Mouse (Mus musculus): ENCODE measurements at regions not wholly inside any gene's neighbourhood (a gene's known extent, or its start where the extent isn't known, plus 50 kb on each side); places are given as distances from the start of the nearest gene placed in this dataset.
A peak's percentile ranks its signal among the peaks of the same experiment; 100 is the strongest.

GRCm38 (mm10) chr9:82484341-82484740, 345.0 kb upstream of the Irak1bp1 start:
- no peaks in the 10 kb centered on the region for H3K36me3 ChIP-seq (replicated peaks)
- H3K4me2 ChIP-seq: no peak overlapping the region
- WGBS: 79% methylated on average over 1 of the region's 1 CpGs
- no peak overlapping the region for H3K27ac ChIP-seq
- H3K27me3 ChIP-seq (replicated peaks): no peaks in the 10 kb centered on the region
- no peaks in the 10 kb centered on the region for H3K9me3 ChIP-seq
- ATAC-seq (replicated peaks): no peak
- H3K9ac ChIP-seq: no peak overlapping the region
- no peak overlapping the region for H3K4me3 ChIP-seq
- H3K4me1 ChIP-seq: no peaks in the 10 kb centered on the region

GRCm38 (mm10) chr9:82493440-82493839, 335.9 kb upstream of the Irak1bp1 start:
- Histone ChIP-seq H3K9ac (no peak overlapping the region), H3K27ac (no peak overlapping the region), H3K36me3 (replicated peaks) (no peaks in the 10 kb centered on the region), H3K4me2 (no peak overlapping the region), H3K9me3 (no peaks in the 10 kb centered on the region), H3K27me3 (replicated peaks) (no peaks in the 10 kb centered on the region), H3K4me1 (no peaks in the 10 kb centered on the region), H3K4me3 (no peak overlapping the region)
- no peak for ATAC-seq (replicated peaks)

- WGBS: 19% methylated on average over 2 of the region's 2 CpGs
- 0 out of 2 replicates have a peak, but pooled peaks have one; percentile 27 for ATAC-seq (replicated peaks)
These were observed 319.3 kb upstream of the Irak1bp1 start for GRCm38 (mm10) chr9:82510014-82510413.

GRCm38 (mm10) chr9:82518993-82519392, 310.3 kb upstream of the Irak1bp1 start:
- no peaks in the 10 kb centered on the region for H3K4me1 ChIP-seq
- no peaks in the 10 kb centered on the region for H3K27me3 ChIP-seq (replicated peaks)
- H3K36me3 ChIP-seq (replicated peaks): no peaks in the 10 kb centered on the region
- H3K4me2 ChIP-seq: no peak overlapping the region
- 16% methylated on average over 1 of the region's 1 CpGs for WGBS
- no peak overlapping the region for H3K9ac ChIP-seq
- no peak overlapping the region for H3K4me3 ChIP-seq
- H3K9me3 ChIP-seq: no peaks in the 10 kb centered on the region
- no peak for ATAC-seq (replicated peaks)
- no peak overlapping the region for H3K27ac ChIP-seq

More at GRCm38 (mm10) chr9:82510014-82510413, 319.3 kb upstream of the Irak1bp1 start:
- Histone ChIP-seq H3K27ac (no peak overlapping the region), H3K36me3 (replicated peaks) (no peaks in the 10 kb centered on the region), H3K4me1 (no peaks in the 10 kb centered on the region), H3K9me3 (no peaks in the 10 kb centered on the region), H3K4me2 (no peak overlapping the region), H3K9ac (no peak overlapping the region), H3K27me3 (replicated peaks) (no peaks in the 10 kb centered on the region), H3K4me3 (no peak overlapping the region)

GRCm38 (mm10) chr9:82527867-82528385, 301.4 kb upstream of the Irak1bp1 start:
- Histone ChIP-seq H3K9me3 (no peaks in the 10 kb centered on the region), H3K27me3 (replicated peaks) (no peaks in the 10 kb centered on the region), H3K27ac (no peak overlapping the region), H3K4me2 (no peak overlapping the region), H3K4me3 (no peak overlapping the region), H3K4me1 (no peaks in the 10 kb centered on the region), H3K36me3 (replicated peaks) (no peaks in the 10 kb centered on the region), H3K9ac (no peak overlapping the region)
- WGBS: 85% methylated on average over 8 of the region's 8 CpGs
- no peak for ATAC-seq (replicated peaks)

GRCm38 (mm10) chr9:82552726-82553125, 276.6 kb upstream of the Irak1bp1 start:
- Histone ChIP-seq H3K9me3 (no peaks in the 10 kb centered on the region), H3K27me3 (replicated peaks) (no peaks in the 10 kb centered on the region), H3K4me1 (no peaks in the 10 kb centered on the region), H3K4me3 (no peak overlapping the region), H3K27ac (no peak overlapping the region), H3K36me3 (replicated peaks) (no peaks in the 10 kb centered on the region), H3K4me2 (no peak overlapping the region), H3K9ac (no peak overlapping the region)
- 58% methylated on average over 6 of the region's 6 CpGs for WGBS
- peak; percentile 67 for ATAC-seq (replicated peaks)

GRCm38 (mm10) chr9:82553213-82553612, 276.1 kb upstream of the Irak1bp1 start:
- Histone ChIP-seq H3K4me3 (no peak overlapping the region), H3K27ac (no peak overlapping the region), H3K36me3 (replicated peaks) (no peaks in the 10 kb centered on the region), H3K9ac (no peak overlapping the region), H3K4me2 (no peak overlapping the region), H3K4me1 (no peaks in the 10 kb centered on the region), H3K9me3 (no peaks in the 10 kb centered on the region), H3K27me3 (replicated peaks) (no peaks in the 10 kb centered on the region)
- 79% methylated on average over 3 of the region's 3 CpGs for WGBS
- no peak for ATAC-seq (replicated peaks)

GRCm38 (mm10) chr9:82562551-82563465, 266.5 kb upstream of the Irak1bp1 start:
- no peak overlapping the region for H3K27ac ChIP-seq
- no peaks in the 10 kb centered on the region for H3K36me3 ChIP-seq (replicated peaks)
- H3K9ac ChIP-seq: no peak overlapping the region
- whole genome bisulfite sequencing: 77% methylated on average over 1 of the region's 1 CpGs
- no peaks in the 10 kb centered on the region for H3K27me3 ChIP-seq (replicated peaks)
- no peak for ATAC-seq (replicated peaks)
- no peaks in the 10 kb centered on the region for H3K4me1 ChIP-seq
- no peak overlapping the region for H3K4me2 ChIP-seq
- no peak overlapping the region for H3K4me3 ChIP-seq
- H3K9me3 ChIP-seq: no peaks in the 10 kb centered on the region

GRCm38 (mm10) chr9:82581373-82582018, 247.8 kb upstream of the Irak1bp1 start:
- Histone ChIP-seq H3K4me2 (no peak overlapping the region), H3K4me1 (no peaks in the 10 kb centered on the region), H3K4me3 (no peak overlapping the region), H3K27me3 (replicated peaks) (no peaks in the 10 kb centered on the region), H3K9ac (no peak overlapping the region), H3K9me3 (no peaks in the 10 kb centered on the region), H3K36me3 (replicated peaks) (no peaks in the 10 kb centered on the region), H3K27ac (no peak overlapping the region)
- 52% methylated on average over 4 of the region's 4 CpGs for WGBS
- ATAC-seq (replicated peaks): no peak

- Histone ChIP-seq H3K4me3 (no peak overlapping the region), H3K27ac (no peak overlapping the region), H3K4me2 (no peak overlapping the region), H3K36me3 (replicated peaks) (no peaks in the 10 kb centered on the region), H3K9me3 (no peaks in the 10 kb centered on the region), H3K27me3 (replicated peaks) (no peaks in the 10 kb centered on the region), H3K9ac (no peak overlapping the region), H3K4me1 (no peaks in the 10 kb centered on the region)
- 72% methylated on average over 11 of the region's 11 CpGs for WGBS
- ATAC-seq (replicated peaks): no peak
These were observed 220.2 kb upstream of the Irak1bp1 start for GRCm38 (mm10) chr9:82609111-82609510.

- Histone ChIP-seq H3K36me3 (replicated peaks) (no peaks in the 10 kb centered on the region), H3K4me2 (no peak overlapping the region), H3K27ac (no peak overlapping the region), H3K9ac (no peak overlapping the region), H3K27me3 (replicated peaks) (no peaks in the 10 kb centered on the region), H3K4me3 (no peak overlapping the region), H3K9me3 (no peaks in the 10 kb centered on the region), H3K4me1 (no peaks in the 10 kb centered on the region)
- WGBS: 82% methylated on average over 4 of the region's 4 CpGs
- no peak for ATAC-seq (replicated peaks)
These were observed 219.4 kb upstream of the Irak1bp1 start for GRCm38 (mm10) chr9:82609946-82610345.

- no peaks in the 10 kb centered on the region for H3K36me3 ChIP-seq (replicated peaks)
- 85% methylated on average over 2 of the region's 2 CpGs for WGBS
- H3K9ac ChIP-seq: no peak overlapping the region
- H3K9me3 ChIP-seq: no peaks in the 10 kb centered on the region
- no peak overlapping the region for H3K4me3 ChIP-seq
- no peak overlapping the region for H3K4me2 ChIP-seq
- H3K27me3 ChIP-seq (replicated peaks): no peaks in the 10 kb centered on the region
- no peaks in the 10 kb centered on the region for H3K4me1 ChIP-seq
- H3K27ac ChIP-seq: no peak overlapping the region
- no peak for ATAC-seq (replicated peaks)
These were observed 216.8 kb upstream of the Irak1bp1 start for GRCm38 (mm10) chr9:82612526-82612925.

Measured in midbrain, embryonic 15.5 days (tissue).